Mouse (Mus musculus): ENCODE measurements around the gene Nfat5.

DNA sequence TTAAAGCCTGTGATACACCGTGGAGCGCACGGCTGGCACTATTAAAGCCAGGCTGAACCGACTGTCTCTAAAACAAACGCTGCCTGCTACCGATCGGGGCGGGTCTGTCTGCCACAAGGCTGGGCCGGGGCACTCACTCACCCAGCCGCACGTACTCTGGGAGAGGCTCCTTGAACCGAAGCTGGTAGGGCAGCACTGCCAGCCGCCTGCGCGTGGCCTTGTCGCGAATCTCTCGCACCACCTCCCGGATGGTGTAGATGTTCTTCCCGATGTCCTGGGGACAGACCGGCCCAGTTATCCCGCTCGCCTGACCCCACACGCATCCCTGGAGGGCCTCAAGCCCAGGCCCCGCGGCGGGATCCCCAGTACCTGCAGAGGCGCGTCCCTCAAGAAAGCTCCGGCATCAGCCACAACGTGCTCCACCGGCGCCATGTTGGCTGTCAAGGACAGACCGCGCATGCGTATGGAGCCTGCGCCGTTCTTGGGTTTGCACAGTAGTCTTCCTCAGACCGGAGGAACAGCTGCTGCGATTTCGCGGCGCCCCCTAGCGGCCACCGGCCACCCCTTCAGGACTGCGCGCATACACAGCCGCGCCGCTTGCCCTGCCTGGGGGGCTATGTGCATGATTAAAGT lies 131.4 kb downstream of the Nfat5 start, which contains the start of gene Nob1:
- TF ChIP-seq CTCF (IDR thresholded peaks at IDR 0.05; ENCODE audit: control insufficient read depth, insufficient read depth, low read length) (peak; percentile 93), POLR2A (IDR thresholded peaks at IDR 0.05; ENCODE audit: borderline replicate concordance, control insufficient read depth, low read depth, low read length) (peak; percentile 75; the same call in 1 of the 2 replicates)

Measured in bone marrow, adult 2 months (tissue).